Mouse (Mus musculus): Measurements from ENCODE around the gene Rhobtb3.
"Not testable (repeated sequence)": the region's sequence is repeated elsewhere in the genome, so short reads cannot be mapped to it uniquely, and the experiment has no call there.

Rhobtb3 gene

DNA sequence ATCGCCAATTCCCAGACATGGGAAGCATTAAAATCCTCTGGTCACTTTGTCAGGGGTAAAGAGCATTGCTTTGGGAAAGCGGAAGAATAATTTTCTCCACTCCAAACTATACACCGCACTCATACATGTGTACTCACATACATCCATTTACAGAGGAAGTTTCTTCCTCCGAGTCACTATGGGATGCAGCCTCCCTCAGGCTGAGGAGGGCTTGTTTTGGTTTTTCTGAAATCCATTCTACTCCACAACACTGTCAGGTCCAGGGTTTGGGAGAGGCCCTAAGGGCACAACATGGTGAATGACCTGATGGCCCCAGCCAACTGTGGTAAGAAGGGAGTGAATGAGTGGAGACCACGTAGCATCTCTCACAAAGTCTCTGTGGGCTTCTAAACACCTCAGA is 14.7 kb downstream of the Rhobtb3 start:
- not testable (repeated sequence) for DNase-seq (ENCODE audit: low spot score)

DNA sequence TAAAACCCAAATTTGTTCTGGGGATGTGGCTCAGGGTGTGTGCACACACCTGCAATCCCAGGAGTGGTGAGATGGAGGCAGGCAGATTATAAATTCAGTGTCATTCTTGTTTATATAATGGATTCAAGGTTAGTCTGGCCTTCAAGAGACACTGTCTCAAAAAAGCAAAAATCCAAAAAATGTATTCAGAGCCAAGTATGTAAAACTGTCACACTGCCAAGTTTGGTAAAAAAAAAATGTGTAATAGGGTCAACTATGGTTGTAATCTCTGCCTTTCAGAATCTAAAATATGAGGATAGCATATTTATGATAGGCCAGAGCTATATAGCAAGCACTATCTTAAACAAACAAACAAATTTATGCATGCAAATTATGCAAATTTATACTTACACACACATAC is 15.8 kb downstream of the Rhobtb3 start:
- DNase-seq (ENCODE audit: low spot score) = no peak

DNA sequence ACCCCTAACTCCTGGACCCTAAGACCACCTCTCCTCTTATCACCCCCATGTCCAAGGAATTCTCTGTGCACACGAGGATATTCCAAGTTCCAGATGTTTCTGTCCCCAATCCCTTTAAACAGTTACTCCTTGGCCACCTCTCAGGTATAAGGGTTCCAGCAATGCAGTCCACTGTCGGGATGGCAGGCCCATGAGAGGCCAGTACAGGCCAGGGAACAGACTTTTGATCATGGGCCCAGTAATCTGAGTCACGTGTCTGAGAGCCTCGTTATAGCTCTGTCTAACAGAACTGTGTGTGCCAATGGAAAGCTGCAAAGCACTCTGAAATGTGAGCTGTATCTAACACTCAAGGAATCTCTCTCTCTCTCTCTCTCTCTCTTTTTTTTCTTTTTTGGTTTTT is 29.6 kb downstream of the Rhobtb3 start:
- no peak for DNase-seq (ENCODE audit: low spot score)

DNA sequence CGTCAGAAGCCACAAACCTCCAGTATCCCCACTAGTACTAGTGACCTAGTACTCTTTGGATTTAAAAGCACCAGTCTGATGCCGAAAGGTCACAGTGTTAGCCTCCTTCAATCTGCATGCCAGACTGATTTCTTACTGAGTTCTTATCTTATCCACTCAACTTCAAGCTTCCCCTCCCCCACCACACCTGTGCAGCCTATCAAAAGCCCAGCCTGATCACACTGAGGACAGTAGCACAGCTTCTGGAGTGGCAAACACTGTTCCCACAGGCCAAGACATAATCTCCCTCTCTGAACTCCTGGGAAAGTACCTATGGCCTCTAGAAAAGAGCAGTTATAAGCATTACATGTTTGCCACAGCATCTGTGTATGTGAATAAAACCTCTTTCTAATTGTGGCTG is 35.5 kb downstream of the Rhobtb3 start:
- DNase-seq (ENCODE audit: low spot score) = no peak

DNA sequence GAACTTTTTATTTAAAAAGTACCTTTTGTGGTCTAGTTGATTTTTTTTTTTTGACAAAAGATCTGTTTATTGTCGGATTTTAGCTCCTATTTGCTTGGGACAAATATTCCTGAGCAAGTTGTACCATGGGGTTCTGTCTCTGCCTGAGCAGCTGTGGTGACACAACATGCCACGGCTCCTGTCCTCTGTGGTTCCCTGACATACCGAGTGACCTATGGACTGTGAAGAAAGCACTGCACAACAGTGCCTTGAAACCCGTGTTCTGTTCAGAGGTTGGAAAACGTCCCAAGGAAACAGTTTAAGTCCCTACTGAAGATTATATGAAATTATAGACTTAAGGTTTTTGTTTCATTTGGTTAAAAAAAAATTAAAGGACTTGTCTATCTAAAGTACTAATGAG is 36.6 kb downstream of the Rhobtb3 start:
- no peak for DNase-seq (ENCODE audit: low spot score)

DNA sequence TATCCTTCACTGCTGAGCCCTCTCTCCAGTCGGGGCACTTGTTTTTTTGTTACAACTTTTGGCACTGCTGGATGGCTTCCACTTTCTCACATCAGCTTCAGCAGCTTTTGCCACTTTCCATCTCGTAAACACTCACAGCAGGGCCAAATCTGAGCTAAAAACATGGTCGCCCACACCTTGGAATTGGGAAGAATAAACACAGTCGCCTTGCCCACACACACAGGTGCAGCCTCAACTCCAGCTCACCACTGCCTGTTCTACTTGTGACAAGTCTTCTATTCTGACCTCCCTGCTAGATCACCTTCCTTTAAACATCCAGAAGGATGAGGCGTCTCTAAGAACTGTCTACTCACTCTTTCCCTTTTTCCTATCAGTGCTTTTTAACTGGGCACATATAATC is 39.1 kb downstream of the Rhobtb3 start:
- no peak for DNase-seq (ENCODE audit: low spot score)

DNA sequence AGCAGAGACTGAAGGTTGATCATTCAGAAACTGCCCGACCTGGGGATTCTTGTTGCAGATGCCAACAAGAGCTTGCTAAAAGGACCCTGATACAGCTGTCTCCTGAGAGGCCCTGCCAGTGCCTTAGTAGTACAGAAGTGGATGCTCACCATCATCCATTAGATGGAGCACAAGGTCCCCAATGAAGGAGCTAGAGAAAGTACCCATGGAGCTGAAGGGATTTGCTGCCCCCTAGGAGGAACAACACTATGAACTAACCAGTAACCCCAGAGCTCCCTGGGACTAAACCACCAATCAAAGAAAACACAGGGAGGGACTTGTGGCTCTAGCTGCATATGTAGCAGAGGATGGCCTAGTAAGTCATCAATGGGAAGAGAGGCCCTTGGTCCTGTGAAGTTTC is 42.8 kb downstream of the Rhobtb3 start:
- DNase-seq (ENCODE audit: low spot score) = not testable (repeated sequence)

DNA sequence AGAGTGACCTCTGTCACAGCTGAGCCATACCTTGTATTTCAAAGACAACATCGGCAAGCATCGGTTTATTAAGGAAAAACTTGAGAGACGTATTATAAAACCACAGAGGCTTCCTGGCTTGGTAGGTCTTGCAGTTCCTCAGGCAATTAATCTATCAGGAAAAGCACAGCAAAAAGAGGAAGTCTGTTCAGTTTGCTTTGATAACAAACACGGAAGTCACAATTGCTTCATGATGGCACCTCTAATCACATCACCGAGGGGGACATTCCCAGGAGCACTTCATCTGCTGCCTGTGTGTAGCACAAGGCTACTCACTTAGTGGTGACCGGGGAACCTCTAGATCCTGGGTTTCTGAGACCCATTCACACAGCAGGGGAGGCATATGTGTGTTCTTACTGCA is 50.8 kb downstream of the Rhobtb3 start:
- no peak for DNase-seq (ENCODE audit: low spot score)

DNA sequence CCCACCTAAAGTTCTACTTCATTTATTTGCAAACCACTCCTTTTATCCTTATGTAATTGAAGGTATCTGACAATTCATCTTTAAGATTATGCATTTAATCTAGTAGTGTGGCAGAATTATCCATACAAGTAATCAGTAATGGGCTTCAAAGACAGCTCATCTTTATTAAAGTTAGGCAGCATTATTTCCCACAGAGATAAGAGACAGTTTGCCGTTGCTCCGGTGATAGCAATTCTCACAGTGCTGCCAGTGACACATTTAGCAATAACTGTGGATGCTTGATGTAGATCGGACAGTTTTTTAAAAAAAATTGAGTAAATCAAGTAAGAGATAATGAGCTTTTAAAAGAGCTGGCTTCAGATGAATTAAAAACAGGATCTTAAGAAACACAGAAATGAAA is 51.4 kb downstream of the Rhobtb3 start:
- DNase-seq (ENCODE audit: low spot score) = no peak

DNA sequence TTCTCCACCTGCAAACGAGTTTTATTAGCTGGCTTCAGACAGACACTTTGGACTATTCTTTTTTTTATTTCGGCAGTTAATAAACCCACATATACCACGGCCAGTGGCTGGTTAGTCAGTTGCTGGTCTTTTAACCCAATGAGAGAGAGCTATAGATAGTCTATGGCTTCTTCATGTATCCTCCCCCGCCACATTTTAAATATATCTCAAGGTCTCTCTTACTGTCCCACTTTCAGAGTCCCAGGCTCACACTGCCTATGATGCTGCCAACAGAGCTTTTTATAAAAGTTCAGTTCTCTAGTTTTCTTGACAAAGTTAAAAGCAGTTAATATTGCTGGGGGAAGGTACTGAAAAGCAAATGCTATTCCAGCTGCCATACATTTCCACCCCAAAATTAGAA is 51.9 kb downstream of the Rhobtb3 start:
- no peak for DNase-seq (ENCODE audit: low spot score)

DNA sequence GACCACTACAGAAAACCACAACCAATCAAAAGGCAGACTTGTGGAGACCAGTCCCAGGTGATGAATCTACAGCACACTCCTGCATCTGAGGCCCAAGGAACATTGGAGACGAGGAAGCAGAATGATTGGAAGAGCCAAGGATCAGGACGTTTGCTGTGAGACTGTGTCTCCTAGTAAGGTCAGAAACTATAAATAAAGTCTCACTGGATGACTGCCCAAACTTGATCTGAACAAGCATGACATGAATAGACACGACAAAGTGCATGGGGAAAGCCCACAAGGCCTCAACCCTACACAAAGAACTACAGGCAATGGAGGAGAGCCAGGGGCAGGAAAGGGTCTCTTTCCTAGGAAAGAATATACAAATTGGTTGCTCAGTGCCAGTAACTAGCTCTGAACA is 59.9 kb downstream of the Rhobtb3 start:
- DNase-seq (ENCODE audit: low spot score) = no peak

DNA sequence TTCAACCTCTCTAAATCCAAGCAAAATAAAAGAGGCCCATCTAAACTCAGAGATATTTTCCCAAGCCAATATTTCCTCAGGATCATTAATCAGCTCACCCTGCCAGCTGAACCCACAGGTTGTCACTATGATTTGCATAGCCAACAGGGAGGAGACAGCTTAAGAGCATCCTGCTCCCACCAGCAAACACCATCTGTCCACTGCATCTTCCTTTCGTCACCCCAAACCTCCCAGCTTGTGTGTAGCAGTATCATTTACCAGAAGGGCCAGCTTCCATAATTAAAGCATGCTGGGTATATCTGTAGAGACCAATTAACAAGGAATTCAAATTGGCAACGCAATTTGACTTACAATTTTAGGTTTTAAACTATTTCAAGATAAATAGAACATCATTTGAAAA is 63.2 kb downstream of the Rhobtb3 start:
- DNase-seq (ENCODE audit: low spot score) = no peak

DNA sequence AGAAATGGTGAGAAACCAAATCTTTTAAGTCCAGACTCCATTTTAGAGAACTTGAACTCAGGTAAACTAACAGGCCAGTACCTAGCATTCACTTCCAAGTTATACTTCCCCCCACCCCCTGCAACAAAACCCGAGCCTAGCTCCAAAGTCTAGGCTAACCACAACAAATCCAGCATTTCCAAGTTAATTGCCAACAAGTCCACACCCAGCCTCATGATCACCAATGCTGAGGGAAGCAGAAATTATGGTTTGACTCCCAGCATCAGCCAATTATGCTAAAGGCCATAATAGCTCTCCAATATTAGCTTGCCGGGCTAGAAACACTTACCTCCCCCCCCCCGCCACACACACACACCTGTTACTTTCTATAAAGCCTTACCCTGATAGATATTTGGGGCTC is 64.0 kb downstream of the Rhobtb3 start:
- no peak for DNase-seq (ENCODE audit: low spot score)

DNA sequence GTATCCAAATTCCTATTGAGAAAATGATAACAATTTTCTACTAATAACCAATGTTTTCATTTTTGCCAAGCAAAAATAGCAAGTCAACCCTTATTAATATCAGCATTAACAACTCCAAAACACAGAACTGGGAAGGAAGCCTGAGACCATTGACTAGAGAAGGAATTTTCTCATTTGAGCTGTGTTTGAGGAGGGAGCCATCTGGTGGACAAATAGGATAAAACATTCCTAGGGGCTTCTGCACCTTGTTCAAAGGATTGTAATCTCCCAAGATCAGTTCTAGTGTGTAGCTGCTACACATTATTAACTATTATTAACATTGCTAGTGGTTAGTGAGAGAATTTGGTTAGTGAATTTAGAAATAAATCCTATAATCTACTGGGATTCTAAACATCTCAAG is 65.8 kb downstream of the Rhobtb3 start:
- no peak for DNase-seq (ENCODE audit: low spot score)

DNA sequence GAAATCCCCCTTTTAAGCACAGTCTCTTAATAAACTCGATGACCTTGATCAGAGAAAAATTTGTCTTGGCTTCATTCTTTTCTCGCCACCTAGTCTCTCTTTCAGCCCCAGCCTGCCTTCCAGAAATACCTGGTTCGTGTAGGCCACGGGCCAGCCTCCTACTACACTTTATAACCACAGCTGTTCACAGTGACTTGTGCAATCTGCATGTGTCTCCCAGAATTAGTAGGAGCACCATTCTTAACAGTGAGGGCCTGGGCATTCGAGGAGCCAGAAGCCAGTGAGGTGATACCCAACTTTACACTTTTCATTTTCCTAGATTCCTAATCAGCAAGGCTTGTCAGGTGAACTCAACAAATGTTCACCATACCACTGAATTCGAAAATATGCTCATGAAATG is 67.1 kb downstream of the Rhobtb3 start:
- DNase-seq (ENCODE audit: low spot score) = no peak

DNA sequence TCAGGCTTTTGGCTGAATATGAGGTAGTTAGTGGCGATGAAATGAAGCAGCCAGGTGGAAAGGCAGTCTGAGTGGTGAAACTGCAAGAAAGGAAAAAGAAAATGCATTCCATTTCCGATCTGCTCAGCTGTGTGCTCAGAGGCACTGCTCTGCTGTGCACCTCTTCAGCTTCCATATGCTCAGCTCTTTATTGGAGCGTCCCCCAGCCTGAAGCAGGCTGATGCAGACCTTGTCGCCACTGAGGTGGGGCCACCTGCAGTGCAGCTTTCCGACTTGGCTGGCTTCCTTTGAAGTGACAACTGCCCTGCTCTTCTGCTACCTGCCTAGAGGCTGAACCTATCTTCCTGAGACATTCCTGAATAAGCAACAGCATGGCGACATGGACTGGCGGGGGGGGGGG is 67.5 kb downstream of the Rhobtb3 start:
- not testable (repeated sequence) for DNase-seq (ENCODE audit: low spot score)

DNA sequence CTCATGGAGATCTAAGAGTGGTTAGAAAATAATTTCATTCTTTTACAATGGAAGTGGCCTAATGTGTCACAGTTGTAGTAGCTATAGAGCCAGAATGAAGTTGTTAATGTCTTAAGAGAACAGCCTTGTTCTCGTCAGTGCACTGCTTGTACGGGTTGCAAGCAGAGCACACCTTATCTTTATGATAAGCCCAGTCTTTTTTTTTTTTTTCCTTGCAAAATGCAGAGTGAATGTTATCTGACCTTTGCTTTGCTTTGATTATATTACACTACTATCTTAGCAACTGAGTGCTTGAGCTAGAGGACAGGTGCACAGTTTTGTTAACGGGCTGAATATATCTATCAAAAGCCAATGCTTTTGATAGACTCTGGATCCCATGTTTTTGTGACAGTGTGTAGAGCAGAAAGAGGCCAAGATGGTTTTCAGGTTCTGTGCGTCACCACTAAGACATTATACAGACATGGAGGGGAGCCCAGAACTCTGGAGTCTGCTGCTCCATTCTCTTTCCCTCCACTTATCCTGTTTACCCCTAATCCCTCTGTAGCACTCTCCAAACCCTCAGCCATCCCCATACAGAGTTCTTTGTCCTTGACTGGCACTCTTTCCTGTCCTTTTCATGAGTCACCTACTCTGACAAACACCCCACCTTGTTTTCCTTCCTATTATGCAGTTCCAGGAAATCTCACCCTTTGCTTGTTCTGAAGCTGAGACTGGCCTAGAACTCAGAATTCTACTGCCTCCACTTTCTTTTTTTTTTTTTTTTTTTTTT is 68.9 kb downstream of the Rhobtb3 start:
- no peak for DNase-seq (ENCODE audit: low spot score)

DNA sequence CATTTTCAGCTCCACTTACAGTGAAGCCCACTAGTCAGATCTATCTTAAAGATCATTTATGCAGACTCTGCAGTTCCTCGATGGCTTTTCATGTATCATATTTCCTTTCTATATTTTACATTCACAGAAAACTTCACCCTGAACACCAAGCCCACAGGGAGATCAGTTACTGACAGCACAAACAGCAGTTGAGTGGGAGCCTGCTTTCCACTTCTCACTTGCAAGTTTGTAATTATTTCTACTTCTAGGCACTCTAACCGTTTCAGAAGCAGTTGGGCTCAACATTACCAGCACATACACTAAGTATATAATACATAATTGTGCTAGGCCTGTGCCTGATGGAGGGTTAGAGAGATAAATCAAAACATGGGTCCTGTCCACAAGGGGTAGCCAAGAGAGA is 75.8 kb downstream of the Rhobtb3 start:
- no peak for DNase-seq (ENCODE audit: low spot score)

DNA sequence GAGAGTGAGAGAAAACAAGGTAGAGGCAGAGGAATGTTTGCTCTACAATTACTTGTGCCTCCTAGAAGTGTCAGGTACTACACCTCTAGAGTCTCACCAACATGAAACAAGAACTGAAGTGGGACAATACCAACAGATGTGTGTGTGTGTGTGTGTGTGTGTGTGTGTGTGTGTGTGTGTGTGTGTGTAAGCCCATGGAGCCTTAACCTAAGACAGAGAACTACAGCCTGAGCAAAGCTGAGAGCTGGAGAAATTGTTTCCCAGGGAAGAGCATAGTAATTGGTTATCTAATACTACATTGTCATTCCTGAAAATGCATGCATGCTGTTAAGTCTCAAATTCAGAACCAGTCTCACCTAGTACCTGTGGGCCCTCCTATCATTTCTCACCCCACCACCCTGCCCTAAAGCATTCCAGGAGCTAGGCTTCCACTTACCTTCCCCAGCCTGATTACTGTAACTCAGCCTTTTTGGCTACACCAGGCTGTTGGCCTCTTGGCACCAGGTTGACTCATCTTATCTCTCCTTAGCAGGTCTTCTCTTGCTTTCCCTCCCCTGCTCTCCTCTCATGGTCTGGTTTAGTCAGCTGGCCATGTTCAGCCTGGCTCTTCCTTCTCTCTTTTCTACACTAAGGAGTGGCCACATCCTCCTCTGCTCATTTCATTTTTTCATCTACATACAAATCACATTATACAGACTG is 78.1 kb downstream of the Rhobtb3 start:
- no peak for DNase-seq (ENCODE audit: low spot score)

DNA sequence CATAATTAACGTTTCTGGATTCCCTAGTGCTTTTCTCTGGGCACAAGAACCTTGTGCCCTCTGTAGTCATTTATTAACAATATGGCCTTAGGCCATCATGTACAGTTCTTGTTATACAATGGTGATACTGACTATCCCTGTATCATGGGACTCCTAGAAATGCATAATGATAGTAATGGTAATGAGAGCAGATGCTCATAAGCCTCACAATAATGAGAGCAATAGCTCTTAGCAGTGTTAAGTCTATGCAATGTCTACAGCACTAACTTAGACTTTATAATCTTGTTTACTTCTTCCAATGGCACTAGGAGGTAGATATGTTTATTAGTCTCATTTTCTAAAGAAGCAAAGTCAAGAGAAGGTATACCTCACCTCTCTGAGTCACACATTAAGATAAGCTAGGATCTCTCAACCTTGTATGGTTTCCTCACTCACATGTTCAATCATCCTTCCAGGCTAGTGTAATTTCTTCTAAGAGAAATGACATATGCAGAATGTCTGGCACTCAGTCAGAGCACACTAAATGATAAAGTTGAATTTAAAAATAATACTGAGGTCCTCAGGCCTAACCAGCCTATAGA is 84.4 kb downstream of the Rhobtb3 start:
- no peak for DNase-seq (ENCODE audit: low spot score)

DNA sequence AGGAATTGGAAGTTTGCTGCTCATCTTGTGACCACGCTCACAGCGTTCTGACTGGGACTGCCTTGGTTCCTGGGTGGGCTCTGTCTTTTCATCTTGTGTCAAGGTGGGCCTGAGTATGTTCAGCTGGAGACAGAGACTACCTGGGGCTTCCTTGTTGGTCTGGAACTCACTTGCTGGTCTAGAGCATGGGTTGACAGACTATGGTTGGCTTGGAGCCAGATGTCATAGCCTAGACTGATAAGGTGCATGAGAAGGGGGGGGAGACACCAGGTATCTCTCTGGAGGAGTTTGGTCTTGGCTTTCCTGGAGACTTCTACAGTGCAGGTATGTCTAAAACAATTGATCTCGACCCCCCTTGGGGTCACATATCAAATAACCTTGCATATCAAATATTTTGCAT is 90.6 kb downstream of the Rhobtb3 start:
- no peak for DNase-seq (ENCODE audit: low spot score)

DNA sequence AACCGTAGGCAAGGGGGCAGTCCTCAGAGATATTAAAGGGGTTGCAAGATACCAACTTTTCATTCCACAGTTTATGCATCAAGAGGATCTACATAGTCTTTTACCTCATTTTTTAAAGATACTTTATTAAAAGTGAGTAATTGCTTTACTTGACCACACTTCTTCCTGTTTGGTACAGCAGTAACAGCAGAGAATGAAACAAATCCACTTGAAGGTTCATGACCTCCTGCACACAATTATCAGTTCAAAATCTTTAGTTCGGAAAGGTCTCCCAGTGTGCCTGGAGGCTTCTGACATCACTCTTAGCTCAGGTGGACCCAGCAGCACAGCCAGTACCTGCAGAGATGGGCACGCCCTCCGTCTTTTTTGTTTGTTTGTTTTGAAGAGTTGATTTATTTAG is 91.7 kb downstream of the Rhobtb3 start:
- DNase-seq (ENCODE audit: low spot score) = no peak

DNA sequence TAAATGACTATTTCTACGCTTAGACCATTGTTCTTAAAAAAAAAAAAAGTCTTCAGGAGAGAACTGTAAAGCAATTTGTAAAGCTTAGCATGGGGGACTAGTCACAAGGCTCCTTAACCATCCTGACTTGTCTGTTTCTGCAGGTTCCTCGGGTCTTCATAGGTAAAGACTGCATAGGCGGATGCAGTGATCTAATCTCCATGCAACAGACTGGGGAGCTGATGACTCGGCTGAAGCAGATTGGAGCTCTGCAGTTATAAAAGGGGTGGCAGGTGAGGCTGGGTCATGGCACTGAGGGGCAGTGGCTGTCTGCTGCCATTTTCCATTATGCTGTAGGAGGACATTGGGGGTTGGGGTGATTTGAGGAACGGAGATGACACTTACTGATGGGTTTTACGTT is 96.7 kb downstream of the Rhobtb3 start:
- DNase-seq (ENCODE audit: low spot score) = no peak
